Mouse (Mus musculus) forebrain, embryonic 16.5 days (tissue): ENCODE data around the gene Eif3g. TPM values are rescaled to one million over a fixed set of nuclear protein-coding genes. Genes with fewer than 3 reads are reported as not detected.
A peak's percentile ranks its signal among the peaks of the same experiment; 100 is the strongest.

ENCODE experiments used
- ATAC-seq: fragments of 200-750 bp; cut with Nextera tagmentation; 2 replicates; pipeline ENCODE4 v1.8.0; 2017; ENCODE audit warnings: mild to moderate bottlenecking, moderate library complexity
- H3K27ac ChIP-seq: fragments of 300-500 bp; sonication (generic); 2 replicates; pipeline ENCODE4 v1.5.1; 2014; ENCODE audit warnings: low read length, control low read depth
- H3K27me3 ChIP-seq: fragments of 300-500 bp; sonication (generic); replicated peaks from 2 replicates; pipeline ENCODE4 v1.6.1; 2014; ENCODE audit warnings: low read length; ENCODE audit not compliant: control insufficient read depth, insufficient read depth
- H3K36me3 ChIP-seq: fragments of 300-500 bp; sonication (generic); 2 replicates; pipeline ENCODE4 v1.6.1; 2014; ENCODE audit not compliant: control insufficient read depth, insufficient read depth
- H3K4me1 ChIP-seq: fragments of 300-500 bp; sonication (generic); replicated peaks from 2 replicates; pipeline ENCODE4 v1.6.1; 2014; ENCODE audit warnings: low read length; ENCODE audit not compliant: control insufficient read depth, insufficient read depth
- H3K4me2 ChIP-seq: fragments of 300-500 bp; sonication (generic); 2 replicates; pipeline ENCODE4 v1.6.1; 2014; ENCODE audit warnings: mild to moderate bottlenecking, low read length, control low read depth
- H3K4me3 ChIP-seq: fragments of 300-500 bp; sonication (generic); replicated peaks from 2 replicates; pipeline ENCODE4 v1.5.1; 2014; ENCODE audit warnings: mild to moderate bottlenecking, low read length, control low read depth
- H3K9ac ChIP-seq: fragments of 300-500 bp; sonication (generic); replicated peaks from 2 replicates; pipeline ENCODE4 v1.6.1; 2014; ENCODE audit warnings: low read depth, low read length, control low read depth
- H3K9me3 ChIP-seq: fragments of 300-500 bp; sonication (generic); 2 replicates; pipeline ENCODE4 v1.6.1; 2016; ENCODE audit warnings: low read length; ENCODE audit not compliant: control insufficient read depth
- WGBS: fragments of 180-500 bp; shearing (Covaris S2); extraction: QIAGEN DNeasy Blood & Tissue Kit; methylation state at CpG from one replicate; pipeline ENCODE4 v1.1.7; 2014; 5-methylcytosine and 5-hydroxymethylcytosine counted together
- polyA plus RNA-seq: library from polyadenylated mRNA; unstranded; fragments of >200 nt; fragmentation: Nextera tagmentation; extraction: Ambion mirVana; gene quantifications from 2 replicates; pipeline ENCODE4 v1.2.1, GENCODE M21; 2015

The Eif3g gene
- polyA plus RNA-seq, 1 experiment from 2014 or later, result 268 TPM

DNA sequence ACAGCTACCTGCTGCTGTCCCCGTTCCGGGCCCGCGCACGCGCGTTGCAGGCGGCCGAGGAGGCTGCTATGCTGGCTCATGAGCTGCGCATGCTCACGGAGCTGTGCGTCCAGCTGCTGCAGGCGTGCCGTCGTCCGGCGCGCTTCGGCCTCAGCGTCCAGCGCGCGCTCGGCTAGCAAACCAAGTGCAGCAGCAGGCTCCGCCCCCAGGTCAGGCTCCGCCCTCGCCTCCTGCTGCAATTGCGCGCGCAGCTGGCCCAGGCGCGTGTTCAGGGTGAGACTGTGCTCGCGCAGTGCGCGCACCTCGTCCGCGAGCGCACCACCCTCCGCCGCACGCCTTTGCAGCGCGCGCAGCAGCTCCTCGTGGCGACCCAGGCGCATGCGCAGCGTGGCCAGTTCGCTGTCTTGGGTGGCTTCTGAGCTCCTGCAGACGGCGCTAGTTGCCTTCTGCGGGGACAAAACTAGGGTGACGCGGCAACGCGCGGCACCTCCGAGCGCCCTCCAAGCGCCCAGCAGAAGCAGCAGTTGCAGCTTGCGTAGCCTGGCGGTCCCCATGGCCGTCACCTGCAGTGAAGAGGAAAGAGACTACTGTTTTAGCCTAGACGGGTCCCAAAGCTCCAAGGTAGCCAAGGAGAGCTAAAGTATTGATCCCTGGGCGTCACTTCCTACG lies 20.2 kb downstream of the Eif3g start:
- no peaks in the 10 kb centered on the region for H3K36me3 ChIP-seq
- ATAC-seq, result peak; percentile 94
- peak overlapping the region; percentile 56 for H3K4me3 ChIP-seq
- no peaks in the 10 kb centered on the region for H3K9me3 ChIP-seq
- H3K9ac ChIP-seq, result peak overlapping the region; percentile 74
- peak overlapping the region; percentile 78 for H3K4me2 ChIP-seq
- H3K27ac ChIP-seq, result peak overlapping the region; percentile 96
- H3K4me1 ChIP-seq, result peaks cover 3% of the 10 kb centered on the region
- WGBS, result under 1% methylated on average over 69 of the region's 69 CpGs
- no peaks in the 10 kb centered on the region for H3K27me3 ChIP-seq

DNA sequence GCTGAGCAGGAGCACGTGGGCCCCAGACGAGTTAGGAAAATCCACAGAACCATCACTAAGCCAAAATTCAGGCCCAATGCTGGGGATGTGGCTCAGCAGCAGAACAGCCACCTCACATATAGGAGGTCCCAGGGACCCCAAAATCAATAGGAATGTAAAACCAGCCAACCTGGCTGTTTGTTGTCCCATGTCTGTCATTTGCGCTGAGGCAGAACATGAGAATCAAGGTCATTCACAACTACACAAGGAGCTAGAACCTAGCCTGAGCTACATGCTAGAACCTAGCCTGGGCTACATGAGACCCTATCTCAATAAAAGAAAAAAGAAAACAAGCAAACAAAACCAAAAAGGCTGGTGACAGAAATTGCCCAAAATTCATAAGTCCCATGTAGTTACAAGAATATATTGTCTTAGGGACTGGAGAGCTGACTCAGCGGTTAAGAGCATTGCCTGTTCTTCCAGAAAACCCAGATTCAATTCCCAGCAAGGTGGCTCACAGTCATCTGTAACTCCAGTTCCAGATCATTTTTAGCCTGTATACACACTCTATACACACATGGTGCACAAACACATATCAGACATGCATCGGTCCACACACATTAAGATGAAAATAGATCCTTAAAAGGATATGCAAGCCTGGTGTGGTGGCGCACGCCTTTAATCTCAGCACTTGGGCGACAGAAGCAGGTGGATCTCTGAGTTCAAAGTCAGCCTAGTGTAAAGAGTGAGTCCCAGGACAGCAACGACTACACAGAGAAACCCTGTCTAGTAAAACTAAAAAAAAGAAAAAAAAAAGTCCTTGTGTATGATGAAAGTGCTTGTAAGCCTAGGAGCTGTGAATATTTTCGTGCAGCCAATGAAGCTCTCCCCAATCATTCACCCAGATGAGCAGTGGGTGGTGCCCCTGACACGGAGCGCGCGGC lies 21.0 kb downstream of the Eif3g start:
- H3K27ac ChIP-seq, result peak overlapping the region; percentile 96
- 34% methylated on average over 14 of the region's 14 CpGs for WGBS
- H3K36me3 ChIP-seq, result no peaks in the 10 kb centered on the region
- no peaks in the 10 kb centered on the region for H3K27me3 ChIP-seq
- H3K9ac ChIP-seq, result peak overlapping the region; percentile 74
- ATAC-seq, result no peak
- peak overlapping the region; percentile 69 for H3K4me2 ChIP-seq
- peaks cover 3% of the 10 kb centered on the region for H3K4me1 ChIP-seq
- no peaks in the 10 kb centered on the region for H3K9me3 ChIP-seq
- H3K4me3 ChIP-seq, result peak overlapping the region; percentile 56

GRCm38 (mm10) chr9:20876318-20877117 lies 21.9 kb downstream of the Eif3g start:
- Histone ChIP-seq H3K4me3 (no peak overlapping the region), H3K27ac (no peak overlapping the region), H3K9me3 (no peaks in the 10 kb centered on the region), H3K4me1 (peaks cover 3% of the 10 kb centered on the region), H3K27me3 (no peaks in the 10 kb centered on the region), H3K4me2 (no peak overlapping the region), H3K36me3 (no peaks in the 10 kb centered on the region), H3K9ac (no peak overlapping the region)
- no peak for ATAC-seq
- 71% methylated on average over 8 of the region's 9 CpGs for WGBS

- H3K9ac ChIP-seq, result no peak overlapping the region
- H3K4me1 ChIP-seq, result peaks cover 3% of the 10 kb centered on the region
- H3K4me3 ChIP-seq, result no peak overlapping the region
- H3K27me3 ChIP-seq, result peaks cover 7% of the 10 kb centered on the region
- no peaks in the 10 kb centered on the region for H3K9me3 ChIP-seq
- no peaks in the 10 kb centered on the region for H3K36me3 ChIP-seq
- WGBS, result 67% methylated on average over 23 of the region's 23 CpGs
- no peak overlapping the region for H3K4me2 ChIP-seq
- no peak overlapping the region for H3K27ac ChIP-seq
- no peak for ATAC-seq
Measured at GRCm38 (mm10) chr9:20875021-20875790, 23.2 kb downstream of the Eif3g start.

DNA sequence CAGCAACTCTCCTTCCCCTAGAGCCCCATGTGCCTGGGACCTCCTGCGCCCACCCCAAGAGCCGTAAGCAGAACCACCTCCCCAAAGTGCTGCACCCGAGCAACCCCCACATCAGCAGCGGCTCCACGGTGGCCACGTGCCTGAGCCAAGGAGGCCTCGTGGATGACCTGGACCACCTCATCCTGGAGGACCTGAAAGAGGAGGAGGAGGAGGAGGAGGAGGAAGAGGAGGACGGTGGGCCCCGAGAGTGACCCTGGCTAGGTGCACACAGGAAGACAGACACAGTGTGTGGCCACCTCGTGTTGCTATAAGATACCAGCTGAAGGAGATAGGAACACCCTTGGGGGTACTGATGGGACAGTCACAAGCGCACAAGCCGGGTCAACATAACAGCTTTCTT lies 24.9 kb downstream of the Eif3g start:
- Histone ChIP-seq H3K36me3 (no peaks in the 10 kb centered on the region), H3K27me3 (peaks cover 19% of the 10 kb centered on the region), H3K4me3 (no peak overlapping the region), H3K9ac (no peak overlapping the region), H3K4me2 (no peak overlapping the region), H3K4me1 (peaks cover 3% of the 10 kb centered on the region), H3K27ac (no peak overlapping the region), H3K9me3 (no peaks in the 10 kb centered on the region)
- ATAC-seq, result no peak
- 90% methylated on average over 12 of the region's 12 CpGs for WGBS

GRCm38 (mm10) chr9:20872991-20873390 lies 25.4 kb downstream of the Eif3g start:
- no peak for ATAC-seq
- 88% methylated on average over 10 of the region's 10 CpGs for WGBS
- H3K4me3 ChIP-seq, result no peak overlapping the region

GRCm38 (mm10) chr9:20870211-20871173 lies 27.9 kb downstream of the Eif3g start:
- WGBS, result 74% methylated on average over 12 of the region's 12 CpGs
- Histone ChIP-seq H3K27me3 (peaks cover 31% of the 10 kb centered on the region), H3K4me3 (no peak overlapping the region), H3K9ac (no peak overlapping the region), H3K4me2 (no peak overlapping the region), H3K27ac (no peak overlapping the region), H3K9me3 (no peaks in the 10 kb centered on the region), H3K36me3 (no peaks in the 10 kb centered on the region), H3K4me1 (no peaks in the 10 kb centered on the region)
- ATAC-seq, result no peak

More at GRCm38 (mm10) chr9:20872991-20873390, 25.4 kb downstream of the Eif3g start:
- Histone ChIP-seq H3K4me2 (no peak overlapping the region), H3K27me3 (peaks cover 23% of the 10 kb centered on the region), H3K4me1 (peaks cover 3% of the 10 kb centered on the region), H3K9ac (no peak overlapping the region), H3K9me3 (no peaks in the 10 kb centered on the region), H3K36me3 (no peaks in the 10 kb centered on the region), H3K27ac (no peak overlapping the region)

DNA sequence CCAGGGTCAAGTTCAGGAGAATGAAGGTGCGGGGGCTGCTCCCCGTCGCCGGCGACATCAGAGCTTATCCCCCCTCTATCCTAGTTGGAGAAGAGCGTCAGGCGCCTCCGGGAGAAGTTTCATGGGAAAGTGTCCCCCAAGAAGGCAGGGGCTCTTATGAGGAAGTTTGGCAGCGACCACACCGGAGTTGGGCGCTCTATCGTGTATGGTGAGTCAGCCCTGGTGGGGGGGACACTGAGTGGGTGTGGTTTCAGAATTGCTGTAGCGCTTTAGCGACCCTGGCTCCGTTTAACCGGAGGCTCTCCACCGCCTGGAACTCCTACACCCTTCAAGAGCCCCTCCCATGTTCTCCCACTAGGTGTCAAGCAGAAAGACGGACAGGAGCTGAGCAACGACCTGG lies 29.2 kb downstream of the Eif3g start:
- 9% methylated on average over 19 of the region's 19 CpGs for WGBS
- H3K9ac ChIP-seq, result no peak overlapping the region
- H3K36me3 ChIP-seq, result no peaks in the 10 kb centered on the region
- H3K27ac ChIP-seq, result no peak overlapping the region
- H3K27me3 ChIP-seq, result peaks cover 33% of the 10 kb centered on the region
- no peaks in the 10 kb centered on the region for H3K4me1 ChIP-seq
- H3K4me3 ChIP-seq, result peak overlapping the region; percentile 42; the same call in 1 of the 2 replicates
- ATAC-seq, result no peak
- H3K9me3 ChIP-seq, result no peaks in the 10 kb centered on the region
- peak overlapping the region; percentile 45 for H3K4me2 ChIP-seq
